Mouse (Mus musculus): ENCODE data around the gene Cd55b.
"Not testable (repeated sequence)": the region's sequence is repeated elsewhere in the genome, so short reads cannot be mapped to it uniquely, and the experiment has no call there.

Gene Cd55b

DNA sequence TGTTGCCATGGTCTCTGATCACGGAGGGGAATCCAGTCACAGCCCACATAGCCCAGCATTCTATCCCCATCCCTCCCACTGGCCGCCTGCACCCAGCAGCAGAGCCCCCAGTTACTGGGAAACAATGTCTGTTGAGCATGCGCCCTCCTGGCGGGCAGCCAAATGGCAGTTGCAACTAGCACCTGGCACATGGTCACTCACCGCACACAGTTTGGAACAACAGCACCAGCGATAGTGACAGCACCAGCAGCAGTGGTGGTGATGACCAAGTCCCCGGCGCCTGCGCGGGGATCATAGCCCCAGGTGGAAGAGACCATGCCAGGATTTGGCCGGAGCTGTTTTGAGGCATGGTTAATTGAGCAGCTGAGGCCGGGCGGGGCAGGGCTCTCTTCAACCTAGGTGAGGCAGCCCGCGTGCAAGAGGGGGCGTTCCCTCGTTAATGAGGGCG, at the start of gene Cd55b:
Gene Cd55b (minus strand): TSS at position 346 of the 448 bp plus-strand sequence.
- DNase-seq (ENCODE audit: low read depth) = no peak

DNA sequence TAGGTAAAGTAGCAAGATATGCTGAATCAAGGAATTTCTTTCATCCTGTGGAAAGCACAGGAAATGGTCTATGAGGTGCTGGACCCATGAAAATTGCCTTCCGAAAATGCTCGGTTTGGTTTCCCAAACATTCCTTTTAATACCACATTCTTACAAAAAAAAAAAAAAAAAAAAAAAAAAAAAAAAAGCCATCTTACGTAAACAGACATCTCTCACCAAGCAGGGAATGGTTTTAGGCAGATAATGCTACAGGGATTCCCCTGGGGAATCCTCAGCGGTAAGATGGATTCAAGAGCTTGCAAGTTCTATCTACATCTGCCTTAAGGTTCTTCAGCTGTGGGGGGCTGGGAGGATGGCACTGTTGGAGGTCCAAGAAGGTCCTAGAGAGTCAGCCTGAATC, 47.3 kb upstream of the Cd55b start:
- no peak for DNase-seq (ENCODE audit: low read depth)

GRCm38 (mm10) chr1:130467453-130467852, 44.6 kb upstream of the Cd55b start:
- no peak for DNase-seq (ENCODE audit: low read depth)

DNA sequence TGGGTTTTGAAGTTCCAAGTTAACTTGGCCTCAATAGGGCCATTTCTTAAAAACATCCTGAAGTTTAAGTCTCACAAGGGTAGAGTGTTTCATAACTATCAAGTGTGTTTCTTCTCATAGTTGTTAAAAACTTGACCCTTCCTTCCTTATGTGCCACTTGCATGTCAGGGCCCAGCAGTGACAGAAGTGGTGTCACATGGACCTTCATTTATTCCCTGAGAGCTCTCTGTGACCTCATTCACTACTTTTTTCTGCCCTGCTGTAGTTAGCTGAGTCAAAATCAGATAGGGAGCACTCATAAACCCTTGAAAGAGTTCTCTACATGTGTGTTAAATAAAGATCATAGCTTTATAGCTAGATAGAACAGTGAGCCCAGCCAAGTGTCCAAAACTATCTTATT, 41.4 kb upstream of the Cd55b start:
- DNase-seq (ENCODE audit: low read depth) = no peak

GRCm38 (mm10) chr1:130462867-130463266, 40.1 kb upstream of the Cd55b start:
- no peak for DNase-seq (ENCODE audit: low read depth)

- peak; percentile 74 for DNase-seq (ENCODE audit: low read depth)
These were observed 39.5 kb upstream of the Cd55b start, which contains the start of gene Cd55 for GRCm38 (mm10) chr1:130462084-130462861. Cd55 (minus strand) TSS chr1:130462744.

DNA sequence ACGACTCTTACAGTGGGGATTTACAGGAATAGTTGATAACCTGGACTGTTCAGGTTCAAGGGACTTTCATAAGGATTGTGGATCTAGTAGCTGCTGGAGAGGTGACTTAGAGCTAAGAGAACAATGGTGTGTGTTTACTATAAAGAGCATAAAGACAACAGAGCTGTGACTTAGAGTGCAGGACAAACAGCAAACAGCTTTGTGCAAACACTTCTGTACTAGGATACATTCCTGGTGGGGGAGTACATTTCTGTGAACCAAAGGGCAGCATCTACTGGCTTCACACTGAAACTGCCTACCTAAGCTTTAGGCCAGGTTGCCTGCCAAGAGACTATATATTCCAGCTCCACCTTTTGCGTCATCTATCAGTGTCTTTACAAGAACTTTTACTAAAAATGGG, 32.3 kb upstream of the Cd55b start:
- DNase-seq (ENCODE audit: low read depth) = no peak

- not testable (repeated sequence) for DNase-seq (ENCODE audit: low read depth)
These were observed 20.1 kb upstream of the Cd55b start for GRCm38 (mm10) chr1:130442930-130443329.

DNA sequence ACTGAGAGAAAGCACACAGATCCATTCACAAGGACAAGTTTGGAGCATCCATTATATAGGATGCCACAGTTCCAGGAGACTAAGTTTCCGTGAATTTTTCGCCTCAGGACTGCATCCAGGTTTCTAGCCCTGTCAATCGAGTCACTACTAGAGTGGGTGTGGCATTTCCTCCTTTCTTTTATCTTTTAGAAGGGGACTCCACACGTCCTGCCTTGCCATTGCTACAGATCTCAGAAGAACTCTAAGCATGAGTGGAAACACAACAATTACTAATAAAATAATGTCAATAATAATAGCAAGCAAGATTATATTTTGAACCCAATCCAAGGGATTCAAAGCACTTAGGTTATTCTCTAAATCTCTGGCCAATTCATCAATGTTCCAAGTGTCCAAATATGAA, 8.1 kb upstream of the Cd55b start:
- DNase-seq (ENCODE audit: low read depth) = no peak

DNA sequence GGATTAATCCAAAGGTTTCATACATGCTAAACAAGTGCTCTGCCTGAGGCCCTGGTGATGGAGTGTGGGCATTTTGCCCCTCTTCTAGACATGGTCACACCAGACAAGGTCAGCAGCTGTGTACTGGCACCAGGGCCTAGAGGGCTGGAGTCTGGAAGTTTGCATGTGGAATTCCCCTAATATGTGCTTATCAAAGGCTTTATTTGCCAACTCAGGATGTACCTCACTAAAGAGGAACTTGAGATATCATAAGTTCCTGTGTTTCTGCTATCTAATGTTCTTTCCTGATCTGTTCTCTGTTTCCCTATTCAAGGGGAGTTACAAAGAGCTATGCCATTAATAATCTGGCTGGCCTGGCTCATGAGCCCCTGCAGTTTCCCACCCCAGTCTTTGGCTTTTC, 5.9 kb upstream of the Cd55b start:
- not testable (repeated sequence) for DNase-seq (ENCODE audit: low read depth)

GRCm38 (mm10) chr1:130427175-130427853, 4.5 kb upstream of the Cd55b start:
- DNase-seq (ENCODE audit: low read depth) = not testable (repeated sequence)

GRCm38 (mm10) chr1:130422033-130422432, 776 bp downstream of the Cd55b start:
- DNase-seq (ENCODE audit: low read depth) = not testable (repeated sequence)

DNA sequence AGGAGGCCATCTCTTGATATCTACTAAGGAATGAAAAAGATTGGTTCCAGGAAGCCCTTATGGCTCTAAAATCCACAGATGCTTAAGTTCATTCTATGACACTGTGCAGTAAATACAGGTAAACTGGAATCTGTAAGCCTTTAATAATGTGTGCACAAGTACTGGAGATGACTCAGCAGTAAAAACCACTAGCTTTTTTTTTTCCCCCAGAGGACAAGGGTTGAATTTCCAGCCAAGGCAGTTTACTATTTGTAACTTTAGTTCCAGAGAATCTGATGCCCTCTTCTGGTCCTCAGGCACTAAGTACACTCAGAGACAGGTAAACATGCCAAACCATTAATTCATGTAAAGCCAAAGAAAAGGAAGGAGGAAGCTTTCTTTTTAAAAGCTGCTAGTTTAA, 25.7 kb downstream of the Cd55b start:
- DNase-seq (ENCODE audit: low read depth) = peak; percentile 12

GRCm38 (mm10) chr1:130387282-130387681, 35.5 kb downstream of the Cd55b start:
- DNase-seq (ENCODE audit: low read depth) = not testable (repeated sequence)

DNA sequence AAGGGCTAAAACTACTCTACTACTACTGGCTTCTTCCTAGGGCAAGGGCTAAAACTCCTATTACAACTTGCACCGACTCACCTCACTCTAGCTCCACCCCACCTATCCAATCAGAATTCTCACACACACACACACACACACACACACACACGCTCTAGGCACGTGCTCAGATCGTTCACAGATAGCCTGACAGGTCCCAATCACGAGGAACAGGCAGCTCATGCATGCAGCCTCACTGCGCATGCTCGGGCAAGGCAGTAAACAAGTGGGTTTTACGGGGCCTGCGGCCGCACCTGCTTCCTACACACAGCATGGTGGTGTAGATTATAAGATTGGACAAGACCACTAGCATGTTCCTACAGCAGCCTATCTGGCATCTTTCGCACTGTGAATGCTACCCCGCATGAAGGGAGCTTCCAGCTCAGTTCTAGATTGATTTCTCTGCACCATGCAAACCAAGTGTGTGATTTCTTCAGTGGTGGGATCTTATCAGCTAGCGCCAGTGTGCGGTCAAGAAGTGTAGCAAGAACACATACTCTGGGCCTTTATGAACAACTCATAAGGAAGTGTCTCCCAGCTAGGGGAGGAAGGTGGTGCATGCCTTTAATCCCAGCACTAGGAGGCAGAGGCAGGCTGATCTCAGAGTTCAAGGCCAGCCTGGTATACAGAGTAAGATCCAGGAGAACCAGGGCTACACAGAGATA, 44.9 kb downstream of the Cd55b start:
- DNase-seq (ENCODE audit: low read depth) = no peak

GRCm38 (mm10) chr1:130374173-130374785, 48.5 kb downstream of the Cd55b start:
- no peak for DNase-seq (ENCODE audit: low read depth)

DNA sequence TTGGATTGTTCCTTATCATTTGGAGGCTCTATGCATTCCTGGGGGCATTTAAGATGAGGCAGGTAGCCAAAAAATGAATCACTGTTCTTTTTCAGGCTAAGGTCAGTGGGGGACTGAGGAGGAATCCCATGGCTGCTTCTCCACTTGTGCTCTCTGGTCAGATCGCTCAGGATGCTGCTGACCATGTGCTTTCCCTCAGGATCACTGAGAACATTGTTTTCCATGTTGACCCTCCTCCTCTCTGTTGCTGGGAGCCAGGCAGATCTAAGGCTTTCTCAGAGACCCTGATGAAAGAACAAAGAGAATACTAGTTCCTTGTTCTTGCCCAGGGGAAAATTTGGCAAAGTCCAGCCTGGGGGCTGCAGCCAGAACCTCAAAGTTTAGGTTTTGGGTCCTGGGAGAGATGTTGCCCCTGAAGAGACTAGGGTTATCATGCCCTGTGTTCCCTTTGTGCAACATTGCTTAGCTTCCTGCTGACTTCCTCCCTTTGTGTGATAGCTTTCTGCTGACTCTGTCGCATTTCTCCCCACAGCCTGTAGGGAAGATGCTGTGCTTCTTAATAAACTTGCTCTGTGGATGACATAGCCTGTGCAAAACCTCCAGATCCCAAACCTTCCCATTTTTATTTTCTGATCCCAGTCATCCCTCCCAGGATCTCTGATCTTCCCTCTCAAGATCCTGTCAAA, 49.3 kb downstream of the Cd55b start:
- DNase-seq (ENCODE audit: low read depth) = no peak

DNA sequence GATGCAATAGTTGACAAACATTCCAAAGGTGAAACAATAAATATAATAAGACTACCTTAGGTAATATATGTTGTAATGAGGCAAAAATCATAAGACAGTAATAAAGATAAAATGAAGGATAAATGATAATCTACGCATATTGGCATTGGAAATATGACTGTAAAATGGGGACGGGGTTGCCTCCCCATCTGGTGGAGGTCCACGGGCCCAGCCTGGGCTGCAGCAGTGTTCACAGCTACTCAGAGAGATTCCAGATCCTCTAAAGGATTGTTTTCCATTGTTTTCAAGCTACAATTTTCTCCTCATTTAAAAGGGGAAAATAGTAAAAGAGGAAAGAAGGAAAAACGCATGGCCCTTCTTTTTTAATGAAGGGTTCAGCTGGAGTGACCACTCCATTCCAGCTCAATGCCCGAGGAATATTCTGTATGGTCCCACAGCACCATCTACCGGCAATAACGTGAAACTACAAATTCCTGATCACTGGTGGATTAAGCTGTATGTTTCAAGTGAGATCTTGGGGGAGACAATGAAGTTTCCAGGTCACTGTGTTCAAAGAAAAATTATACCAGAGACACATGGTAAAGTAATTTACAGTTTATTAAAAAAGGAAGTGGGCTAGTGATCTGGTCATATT, 50.8 kb downstream of the Cd55b start:
- peak; percentile 86 for DNase-seq (ENCODE audit: low read depth)

- no peak for DNase-seq (ENCODE audit: low read depth)
These were observed 51.5 kb downstream of the Cd55b start for GRCm38 (mm10) chr1:130371291-130371690.

DNA sequence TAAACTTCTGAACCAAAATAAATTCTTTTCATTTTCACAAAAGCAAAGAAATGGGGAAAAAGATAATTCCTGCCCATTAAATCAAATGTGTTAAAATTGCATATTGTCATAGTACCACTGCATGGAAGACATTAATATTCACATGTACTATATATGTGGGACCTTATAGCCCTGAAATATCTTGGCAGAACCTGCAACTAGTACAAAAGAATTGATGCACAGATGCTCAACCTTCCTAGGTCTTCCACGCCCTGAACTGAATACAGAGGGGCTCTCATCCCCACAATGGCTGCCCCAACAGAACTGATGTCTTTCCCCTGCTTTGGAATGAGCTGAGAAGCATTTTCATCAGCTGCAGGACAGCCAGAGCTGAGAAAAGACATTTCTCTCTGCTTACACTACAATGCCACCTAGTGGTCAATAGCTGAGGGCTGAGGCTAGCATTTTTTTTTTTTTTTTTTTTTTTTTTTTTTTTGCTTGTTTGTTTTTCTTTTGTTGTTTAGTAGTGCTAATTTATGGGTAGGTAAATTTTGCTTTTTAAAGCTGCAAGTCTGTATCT, 72.7 kb downstream of the Cd55b start:
- DNase-seq (ENCODE audit: low read depth) = peak; percentile 71

- no peak for DNase-seq (ENCODE audit: low read depth)
These were observed 80.4 kb downstream of the Cd55b start for GRCm38 (mm10) chr1:130342429-130342828.

Measured in NIH3T3 (cell line).